Mouse (Mus musculus) limb, embryonic 14.5 days (tissue): ENCODE measurements around the gene Emilin2. TPM values are rescaled to one million over a fixed set of nuclear protein-coding genes. Genes with fewer than 3 reads are reported as not detected.

Experiments used
- ATAC-seq: fragments of 200-750 bp; cut with Nextera tagmentation; 2 replicates; pipeline ENCODE4 v1.8.0; 2017; ENCODE audit warnings: low read depth, moderate number of reproducible peaks, moderate TSS enrichment; ENCODE audit not compliant: low FRiP score
- DNase-seq: peaks from one replicate; pipeline ENCODE4 v3.0.0-alpha.2; 2015; ENCODE audit warnings: low spot score
- H3K27ac ChIP-seq: fragments of 300-500 bp; sonication (generic); replicated peaks from 2 replicates; pipeline ENCODE4 v1.5.1; 2014; ENCODE audit warnings: low read depth, mild to moderate bottlenecking, low read length, moderate library complexity, mixed read lengths
- H3K27me3 ChIP-seq: fragments of 300-500 bp; sonication (generic); 2 replicates; pipeline ENCODE4 v1.6.1; 2014; ENCODE audit warnings: low read length, mixed read lengths; ENCODE audit not compliant: control insufficient read depth, insufficient read depth
- H3K36me3 ChIP-seq: fragments of 300-500 bp; sonication (generic); 2 replicates; pipeline ENCODE4 v1.6.1; 2014; ENCODE audit warnings: mild to moderate bottlenecking, low read length, moderate library complexity, mixed read lengths; ENCODE audit not compliant: control insufficient read depth, insufficient read depth
- H3K4me1 ChIP-seq: fragments of 300-500 bp; sonication (generic); 2 replicates; pipeline ENCODE4 v1.6.1; 2014; ENCODE audit warnings: antibody characterized with exemption, low read length, mixed read lengths; ENCODE audit not compliant: control insufficient read depth, insufficient read depth
- H3K4me2 ChIP-seq: fragments of 300-500 bp; sonication (generic); replicated peaks from 2 replicates; pipeline ENCODE4 v1.6.1; 2014; ENCODE audit warnings: low read depth, mild to moderate bottlenecking, low read length, moderate library complexity; ENCODE audit not compliant: severe bottlenecking
- H3K4me3 ChIP-seq: fragments of 300-500 bp; sonication (generic); replicated peaks from 2 replicates; pipeline ENCODE4 v1.5.1; 2014; ENCODE audit warnings: low read length
- H3K9ac ChIP-seq: fragments of 300-500 bp; sonication (generic); 2 replicates; pipeline ENCODE4 v1.6.1; 2014; ENCODE audit warnings: mild to moderate bottlenecking, low read depth, low read length, moderate library complexity; ENCODE audit not compliant: severe bottlenecking
- H3K9me3 ChIP-seq: fragments of 300-500 bp; sonication (generic); 2 replicates; pipeline ENCODE4 v1.6.1; 2016; ENCODE audit warnings: low read length; ENCODE audit not compliant: control insufficient read depth
- POLR2A ChIP-seq: fragments of 200-500 bp; IDR thresholded peaks from 2 replicates; pipeline ENCODE4 v1.8.0; 2012; ENCODE audit warnings: inconsistent platforms, mild to moderate bottlenecking, moderate library complexity, borderline replicate concordance; ENCODE audit not compliant: insufficient read depth, insufficient read length; ENCODE audit errors: extremely low read depth
- WGBS: fragments of 180-500 bp; shearing (Covaris S2); extraction: QIAGEN DNeasy Blood & Tissue Kit; methylation state at CpG from one replicate; pipeline ENCODE4 v1.1.7; 2014; 5-methylcytosine and 5-hydroxymethylcytosine counted together
- polyA plus RNA-seq, 2 experiments: library from polyadenylated mRNA; depleted of rRNA in 1 of 2; stranded (reverse) in 1 of 2; unstranded in 1 of 2; fragments of >200 nt; fragmentation: Nextera tagmentation in 1 of 2; extraction: Ambion mirVana in 1 of 2; gene quantifications; 2 replicates each; pipeline versions ENCODE4 v1.2.1 to v1.2.3; 2012 to 2014

Emilin2 gene
- polyA plus RNA-seq, 2 experiments, result 22.7 to 30.0 TPM

GRCm38 (mm10) chr17:71253391-71253790, 58.4 kb downstream of the Emilin2 start:
- 61% methylated on average over 2 of the region's 2 CpGs for WGBS
- no peak overlapping the region for H3K4me2 ChIP-seq
- no peak for ATAC-seq
- peak overlapping the region; percentile 26 for H3K27ac ChIP-seq
- H3K36me3 ChIP-seq, result peaks cover 11% of the 10 kb centered on the region; the same call in 1 of the 2 replicates
- H3K4me3 ChIP-seq, result no peak overlapping the region
- no peaks in the 10 kb centered on the region for H3K27me3 ChIP-seq
- DNase-seq, result no peak
- H3K9me3 ChIP-seq, result no peaks in the 10 kb centered on the region
- no peak for TF ChIP-seq POLR2A
- H3K9ac ChIP-seq, result no peak overlapping the region
- peaks cover 45% of the 10 kb centered on the region for H3K4me1 ChIP-seq

GRCm38 (mm10) chr17:71252101-71252500, 59.7 kb downstream of the Emilin2 start:
- 55% methylated on average over 9 of the region's 9 CpGs for WGBS
- Histone ChIP-seq H3K27me3 (no peaks in the 10 kb centered on the region), H3K4me3 (no peak overlapping the region), H3K9ac (no peak overlapping the region), H3K9me3 (no peaks in the 10 kb centered on the region), H3K4me2 (no peak overlapping the region), H3K4me1 (peaks cover 51% of the 10 kb centered on the region), H3K36me3 (peaks cover 24% of the 10 kb centered on the region), H3K27ac (peak overlapping the region; percentile 70)
- peak; percentile 35 for DNase-seq
- TF ChIP-seq POLR2A, result no peak
- peak; percentile 32 for ATAC-seq

GRCm38 (mm10) chr17:71251601-71252001, 60.2 kb downstream of the Emilin2 start:
- Histone ChIP-seq H3K4me2 (0 out of 2 replicates have a peak overlapping the region, but pooled peaks have one; percentile 5), H3K9ac (no peak overlapping the region), H3K9me3 (no peaks in the 10 kb centered on the region), H3K4me3 (no peak overlapping the region), H3K36me3 (peaks cover 29% of the 10 kb centered on the region), H3K27ac (peak overlapping the region; percentile 70), H3K27me3 (no peaks in the 10 kb centered on the region), H3K4me1 (peaks cover 51% of the 10 kb centered on the region)
- ATAC-seq (peak; percentile 83), DNase-seq (peak; percentile 67)
- TF ChIP-seq POLR2A, result no peak
- WGBS, result 26% methylated on average over 6 of the region's 6 CpGs

- DNase-seq, result no peak
- no peak for TF ChIP-seq POLR2A
- Histone ChIP-seq H3K36me3 (peaks cover 34% of the 10 kb centered on the region), H3K9ac (no peak overlapping the region), H3K4me2 (0 out of 2 replicates have a peak overlapping the region, but pooled peaks have one; percentile 5), H3K27me3 (no peaks in the 10 kb centered on the region), H3K9me3 (no peaks in the 10 kb centered on the region), H3K4me3 (no peak overlapping the region), H3K27ac (peak overlapping the region; percentile 70), H3K4me1 (peaks cover 51% of the 10 kb centered on the region)
- 58% methylated on average over 16 of the region's 16 CpGs for WGBS
- peak; percentile 28; the same call in 1 of the 2 replicates for ATAC-seq
Observed at GRCm38 (mm10) chr17:71250819-71251600, 60.8 kb downstream of the Emilin2 start.

DNA sequence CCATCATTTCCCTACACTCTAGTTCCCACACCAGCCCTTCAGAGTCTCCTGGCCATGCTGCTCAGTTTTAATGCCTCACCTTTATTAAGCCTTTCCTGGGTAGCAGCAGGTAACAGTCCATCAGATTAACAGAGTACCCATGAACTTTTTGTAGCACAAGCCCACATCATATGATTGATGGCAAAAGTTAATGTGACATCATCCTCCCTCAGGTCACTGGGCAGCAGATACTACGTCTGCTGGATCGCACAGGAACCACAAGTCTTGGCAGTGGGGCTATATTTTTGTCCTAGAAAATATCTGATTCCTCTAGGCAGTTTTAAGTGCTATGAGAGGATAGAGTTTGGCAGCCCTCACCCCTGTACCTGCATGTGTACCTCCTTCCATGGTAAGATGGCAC, 61.7 kb downstream of the Emilin2 start:
- Histone ChIP-seq H3K36me3 (peaks cover 43% of the 10 kb centered on the region), H3K9ac (no peak overlapping the region), H3K27me3 (no peaks in the 10 kb centered on the region), H3K4me2 (no peak overlapping the region), H3K4me1 (peaks cover 51% of the 10 kb centered on the region), H3K9me3 (no peaks in the 10 kb centered on the region), H3K4me3 (no peak overlapping the region), H3K27ac (no peak overlapping the region)
- DNase-seq, result no peak
- 69% methylated on average over 2 of the region's 2 CpGs for WGBS
- ATAC-seq, result no peak
- no peak for TF ChIP-seq POLR2A

- 83% methylated on average over 6 of the region's 6 CpGs for WGBS
- no peak for TF ChIP-seq POLR2A
- H3K9ac ChIP-seq, result no peak overlapping the region
- peaks cover 53% of the 10 kb centered on the region for H3K36me3 ChIP-seq
- no peaks in the 10 kb centered on the region for H3K9me3 ChIP-seq
- no peak overlapping the region for H3K4me3 ChIP-seq
- peaks cover 45% of the 10 kb centered on the region for H3K4me1 ChIP-seq
- H3K27ac ChIP-seq, result no peak overlapping the region
- DNase-seq (no peak), ATAC-seq (no peak)
- no peaks in the 10 kb centered on the region for H3K27me3 ChIP-seq
- H3K4me2 ChIP-seq, result no peak overlapping the region
Observed at GRCm38 (mm10) chr17:71248963-71249362, 62.8 kb downstream of the Emilin2 start.
